In genomic region chr2:174305646-174306045, GRCm38 (mm10) we compare ENCODE assay signal across 22 mouse cellular contexts. TPM values are rescaled to one million over a fixed set of nuclear protein-coding genes. Genes with fewer than 3 reads are reported as not detected.
A peak's percentile ranks its signal among the peaks of the same experiment; 100 is the strongest.
DNase-seq lines count a peak whose midpoint lies in the region; ATAC-seq and TF ChIP-seq lines count a peak whose summit lies in the region.
"Had no signal": no experiment of that assay in that cellular context is flagged by ENCODE, and none has a peak within 500 bp of the region (broad histone marks: within the 10 kb centered on the region; RNA-seq: fewer than 3 reads in every experiment).

No protein-coding gene starts in this region.

- H3K36me3 ChIP-seq in heart, embryonic 10.5 days, result no peaks in the 10 kb centered on the region
- no peaks in the 10 kb centered on the region for H3K36me3 ChIP-seq in heart, embryonic 12.5 days
- peaks cover 1% of the 10 kb centered on the region; the same call in 1 of the 2 replicates for H3K36me3 ChIP-seq in midbrain, embryonic 10.5 days
- H3K36me3 ChIP-seq in midbrain, postnatal 0 days (ENCODE audit: insufficient read depth, low read length), result no peaks in the 10 kb centered on the region
- H3K36me3 ChIP-seq: embryonic facial prominence, embryonic 15.5 days; heart, embryonic 15.5 days had no signal

- no peak overlapping the region for H3K27ac ChIP-seq in heart, embryonic 10.5 days
- H3K27ac ChIP-seq in heart, embryonic 12.5 days (ENCODE audit: poor library complexity, severe bottlenecking), result no peak overlapping the region
- peak overlapping the region; percentile 30; the same call in 1 of the 2 replicates for H3K27ac ChIP-seq in midbrain, embryonic 10.5 days (replicated peaks)
- no peak overlapping the region for H3K27ac ChIP-seq in midbrain, postnatal 0 days (ENCODE audit: low read depth, low read length)
- H3K27ac ChIP-seq: embryonic facial prominence, embryonic 15.5 days; heart, embryonic 15.5 days; hindbrain, embryonic 14.5 days had no signal

- H3K4me2 ChIP-seq in heart, embryonic 12.5 days, result no peak overlapping the region
- no peak overlapping the region for H3K4me2 ChIP-seq in midbrain, postnatal 0 days (ENCODE audit: low read depth, low read length, poor library complexity, severe bottlenecking)
- H3K4me2 ChIP-seq: embryonic facial prominence, embryonic 15.5 days; heart, embryonic 15.5 days; hindbrain, embryonic 14.5 days had no signal

- ATAC-seq in heart, embryonic 12.5 days (ENCODE audit: insufficient number of reproducible peaks, low FRiP score), result no peak
- ATAC-seq in midbrain, postnatal 0 days (ENCODE audit: low FRiP score), result no peak
- ATAC-seq: activated CD4-positive, CD25-positive, alpha-beta regulatory T cell, adult 4 months; forebrain, embryonic 16.5 days; intestine, embryonic 16.5 days; Patski had no signal

- no peak overlapping the region for H3K9ac ChIP-seq in heart, embryonic 12.5 days
- H3K9ac ChIP-seq in midbrain, postnatal 0 days (replicated peaks; ENCODE audit: low read length, poor library complexity, severe bottlenecking), result no peak overlapping the region
- H3K9ac ChIP-seq: embryonic facial prominence, embryonic 15.5 days; heart, embryonic 15.5 days; hindbrain, embryonic 14.5 days had no signal

- H3K4me3 ChIP-seq in heart, embryonic 10.5 days, result no peak overlapping the region
- no peak overlapping the region for H3K4me3 ChIP-seq in heart, embryonic 12.5 days
- no peak overlapping the region for H3K4me3 ChIP-seq in midbrain, embryonic 10.5 days
- no peak overlapping the region for H3K4me3 ChIP-seq in midbrain, postnatal 0 days (ENCODE audit: low read depth, low read length)
- H3K4me3 ChIP-seq: embryonic facial prominence, embryonic 15.5 days; erythroblast, embryonic 14.5 days; heart, embryonic 15.5 days had no signal

- 45% methylated on average over 5 of the region's 5 CpGs for WGBS in heart, embryonic 10.5 days
- whole genome bisulfite sequencing in heart, embryonic 12.5 days, result 47% methylated on average over 5 of the region's 5 CpGs
- 2% methylated on average over 5 of the region's 5 CpGs for WGBS in midbrain, embryonic 10.5 days
- WGBS in midbrain, postnatal 0 days, result 13% methylated on average over 5 of the region's 5 CpGs

- H3K9me3 ChIP-seq in heart, embryonic 10.5 days, result peaks cover 3% of the 10 kb centered on the region; the same call in 1 of the 2 replicates
- peaks cover 4% of the 10 kb centered on the region for H3K9me3 ChIP-seq in heart, embryonic 12.5 days (replicated peaks)
- peaks cover 3% of the 10 kb centered on the region for H3K9me3 ChIP-seq in midbrain, embryonic 10.5 days (replicated peaks)
- no peaks in the 10 kb centered on the region for H3K9me3 ChIP-seq in midbrain, postnatal 0 days (ENCODE audit: low read length)
- H3K9me3 ChIP-seq: heart, embryonic 15.5 days had no signal

- no peaks in the 10 kb centered on the region for H3K27me3 ChIP-seq in heart, embryonic 10.5 days (ENCODE audit: insufficient read depth, poor library complexity, severe bottlenecking)
- H3K27me3 ChIP-seq in heart, embryonic 12.5 days (replicated peaks), result 0 out of 2 replicates have a peak, but pooled peaks cover 3% of the 10 kb centered on the region
- peaks cover 11% of the 10 kb centered on the region; the same call in 1 of the 2 replicates for H3K27me3 ChIP-seq in midbrain, embryonic 10.5 days (ENCODE audit: low read depth, poor library complexity, severe bottlenecking)
- H3K27me3 ChIP-seq in midbrain, postnatal 0 days (ENCODE audit: insufficient read depth, low read length), result peaks cover 4% of the 10 kb centered on the region; the same call in 1 of the 2 replicates
- H3K27me3 ChIP-seq: CH12.LX had no signal

- H3K4me1 ChIP-seq in heart, embryonic 10.5 days, result no peaks in the 10 kb centered on the region; the same call in 1 of the 2 replicates
- no peaks in the 10 kb centered on the region for H3K4me1 ChIP-seq in heart, embryonic 12.5 days (replicated peaks)
- H3K4me1 ChIP-seq in midbrain, embryonic 10.5 days, result peaks cover 35% of the 10 kb centered on the region
- H3K4me1 ChIP-seq in midbrain, postnatal 0 days (ENCODE audit: insufficient read depth, low read length), result no peaks in the 10 kb centered on the region
- H3K4me1 ChIP-seq: heart, embryonic 15.5 days had no signal

- TF ChIP-seq CTCF in midbrain, postnatal 0 days (IDR thresholded peaks at IDR 0.05), result no peak

- peak; percentile 63 for DNase-seq in heart, embryonic 10.5 days (ENCODE audit: low spot score)
- DNase-seq in midbrain, embryonic 10.5 days (ENCODE audit: low spot score), result peak; percentile 70
- DNase-seq in midbrain, postnatal 0 days (ENCODE audit: low spot score), result no peak
- DNase-seq in embryo, embryonic 11 days, result peak; percentile 72
- DNase-seq in urinary bladder, postnatal 14 days (ENCODE audit: low spot score), result no peak
- no peak for DNase-seq in adrenal gland, adult 18-20 months (ENCODE audit: low spot score in 2 of 2)
- DNase-seq: adrenal gland, adult 2 months; adrenal gland, postnatal 25 days; cerebellum, adult 18-20 months; cerebellum, adult 9-11 months; gastrocnemius, postnatal 14 days; heart, postnatal 14 days had no signal

RNA-seq across cellular contexts. Expression of gene Gnas, which starts 21.5 kb away (rescaled TPM):
- polyA plus RNA-seq in heart, embryonic 10.5 days (2016; fragmentation: Nextera tagmentation; extraction: Ambion mirVana), result 964 and 1,128 TPM in 2 replicates
- polyA plus RNA-seq in heart, embryonic 12.5 days (2016; fragmentation: Nextera tagmentation; extraction: Ambion mirVana), result 1,446 and 1,448 TPM in 2 replicates
- 1,043 and 1,067 TPM in 2 replicates for polyA plus RNA-seq in midbrain, embryonic 10.5 days (2016; fragmentation: Nextera tagmentation; extraction: Ambion mirVana)
- total RNA-seq in midbrain, postnatal 0 days (2014; rRNA removed), result 1,613 and 1,637 TPM in 2 replicates
- polyA plus RNA-seq in midbrain, postnatal 0 days (2015; fragmentation: Nextera tagmentation; extraction: Ambion mirVana), result 1,739 and 1,834 TPM in 2 replicates
- 1,000 to 10,000 TPM; 2,555 to 2,708 TPM for total RNA-seq in adrenal gland, adult 18-20 months (2021)

RNA-seq across cellular contexts. Expression of gene Gm20721, which starts 40.9 kb away (rescaled TPM):
- polyA plus RNA-seq in heart, embryonic 10.5 days (2016; fragmentation: Nextera tagmentation; extraction: Ambion mirVana), result 7.1 and 20.6 TPM in 2 replicates
- polyA plus RNA-seq in heart, embryonic 12.5 days (2016; fragmentation: Nextera tagmentation; extraction: Ambion mirVana), result 8.9 and 9.8 TPM in 2 replicates
- 12.7 and 15.2 TPM in 2 replicates for polyA plus RNA-seq in midbrain, embryonic 10.5 days (2016; fragmentation: Nextera tagmentation; extraction: Ambion mirVana)
- total RNA-seq in midbrain, postnatal 0 days (2014; rRNA removed), result not detected in 2 replicates
- polyA plus RNA-seq in midbrain, postnatal 0 days (2015; fragmentation: Nextera tagmentation; extraction: Ambion mirVana), result 9.8 and 10.8 TPM in 2 replicates
- 1 to 10 TPM; 1.3 to 1.7 TPM for total RNA-seq in adrenal gland, adult 18-20 months (2021)
- polyA plus RNA-seq: adrenal gland, adult 2 months had no signal

Comparison
In these comparisons a context has a peak if more than half of its experiments do, and no peak if none do; other contexts are left out.
1. DNase-seq: peak in heart, embryonic 10.5 days (single experiment), midbrain, embryonic 10.5 days (single experiment) and embryo, embryonic 11 days (single experiment); none in midbrain, postnatal 0 days (single experiment), urinary bladder, postnatal 14 days (single experiment) and adrenal gland, adult 18-20 months (0 of 2).